Mouse (Mus musculus) forebrain, embryonic 11.5 days (tissue): Measurements from ENCODE around the gene Amn. TPM values are rescaled to one million over a fixed set of nuclear protein-coding genes. Genes with fewer than 3 reads are reported as not detected.

Experiments
- ATAC-seq: fragments of 200-750 bp; cut with Nextera tagmentation; replicated peaks from 2 replicates; pipeline ENCODE4 v1.8.0; 2017; ENCODE audit warnings: moderate TSS enrichment; ENCODE audit not compliant: low FRiP score
- DNase-seq: peaks from one replicate; pipeline ENCODE4 v3.0.0-alpha.2; 2017; ENCODE audit warnings: low spot score
- H3K27ac ChIP-seq: fragments of 300-500 bp; sonication (generic); 2 replicates; pipeline ENCODE4 v1.5.1; 2014; ENCODE audit warnings: low read depth, low read length
- H3K27me3 ChIP-seq: fragments of 300-500 bp; sonication (generic); 2 replicates; pipeline ENCODE4 v1.6.1; 2014; ENCODE audit warnings: mild to moderate bottlenecking, low read length, mixed read lengths; ENCODE audit not compliant: control insufficient read depth, insufficient read depth
- H3K36me3 ChIP-seq: fragments of 300-500 bp; sonication (generic); 2 replicates; pipeline ENCODE4 v1.6.1; 2014; ENCODE audit warnings: mild to moderate bottlenecking, low read length, moderate library complexity, mixed read lengths; ENCODE audit not compliant: control insufficient read depth, insufficient read depth
- H3K4me1 ChIP-seq: fragments of 300-500 bp; sonication (generic); replicated peaks from 2 replicates; pipeline ENCODE4 v1.6.1; 2014; ENCODE audit warnings: low read length, mixed read lengths; ENCODE audit not compliant: control insufficient read depth, insufficient read depth
- H3K4me2 ChIP-seq: fragments of 300-500 bp; sonication (generic); 2 replicates; pipeline ENCODE4 v1.6.1; 2014; ENCODE audit warnings: low read depth, mild to moderate bottlenecking, low read length, moderate library complexity, mixed read lengths; ENCODE audit not compliant: severe bottlenecking
- H3K4me3 ChIP-seq: fragments of 300-500 bp; sonication (generic); 2 replicates; pipeline ENCODE4 v1.5.1; 2014; ENCODE audit warnings: low read depth, low read length
- H3K9ac ChIP-seq: fragments of 300-500 bp; sonication (generic); 2 replicates; pipeline ENCODE4 v1.6.1; 2014; ENCODE audit warnings: low read length
- H3K9me3 ChIP-seq: fragments of 300-500 bp; sonication (generic); 2 replicates; pipeline ENCODE4 v1.6.1; 2016; ENCODE audit warnings: low read length, mixed read lengths; ENCODE audit not compliant: control insufficient read depth
- WGBS: fragments of 180-500 bp; shearing (Covaris S2); extraction: QIAGEN DNeasy Blood & Tissue Kit; methylation state at CpG from one replicate; pipeline ENCODE4 v1.1.7; 2014; 5-methylcytosine and 5-hydroxymethylcytosine counted together
- polyA plus RNA-seq: library from polyadenylated mRNA; unstranded; fragments of >200 nt; fragmentation: Nextera tagmentation; extraction: Ambion mirVana; gene quantifications from 2 replicates; pipeline ENCODE4 v1.2.1, GENCODE M21; 2014

The Amn gene
- polyA plus RNA-seq, 1 experiment from 2014 or later = not detected

GRCm38 (mm10) chr12:111237611-111238188 is 33.2 kb upstream of the Amn start:
- Histone ChIP-seq H3K4me3 (no peak overlapping the region), H3K4me2 (no peak overlapping the region), H3K27ac (no peak overlapping the region), H3K9me3 (no peaks in the 10 kb centered on the region), H3K36me3 (no peaks in the 10 kb centered on the region; the same call in 1 of the 2 replicates), H3K4me1 (no peaks in the 10 kb centered on the region; the same call in 1 of the 2 replicates), H3K27me3 (no peaks in the 10 kb centered on the region), H3K9ac (no peak overlapping the region)
- DNase-seq = no peak
- 96% methylated on average over 16 of the region's 16 CpGs for WGBS
- no peak for ATAC-seq

DNA sequence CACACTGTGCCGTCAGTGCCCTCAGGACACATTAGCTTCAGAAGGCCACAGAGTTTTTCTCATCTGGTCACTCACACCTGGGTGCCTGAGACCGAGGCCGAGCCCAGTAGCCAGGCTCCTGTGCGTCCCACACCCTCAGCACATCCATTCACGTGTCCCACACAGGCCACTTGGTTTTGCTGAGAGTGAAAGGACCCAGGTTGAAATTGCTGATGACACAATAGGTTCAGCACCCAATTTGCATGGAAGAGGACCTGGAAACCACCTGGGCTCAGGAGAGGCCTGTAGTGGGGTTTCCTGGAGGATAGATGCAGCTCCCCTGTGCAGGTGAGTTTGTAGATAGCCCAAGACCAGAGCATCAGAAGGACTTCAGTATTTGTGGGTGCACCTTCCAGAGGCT is 32.5 kb upstream of the Amn start:
- Histone ChIP-seq H3K36me3 (no peaks in the 10 kb centered on the region; the same call in 1 of the 2 replicates), H3K4me3 (no peak overlapping the region), H3K9ac (no peak overlapping the region), H3K9me3 (no peaks in the 10 kb centered on the region), H3K27ac (no peak overlapping the region), H3K4me1 (no peaks in the 10 kb centered on the region; the same call in 1 of the 2 replicates), H3K4me2 (no peak overlapping the region), H3K27me3 (no peaks in the 10 kb centered on the region)
- 83% methylated on average over 5 of the region's 5 CpGs for WGBS
- no peak for ATAC-seq
- DNase-seq = no peak

DNA sequence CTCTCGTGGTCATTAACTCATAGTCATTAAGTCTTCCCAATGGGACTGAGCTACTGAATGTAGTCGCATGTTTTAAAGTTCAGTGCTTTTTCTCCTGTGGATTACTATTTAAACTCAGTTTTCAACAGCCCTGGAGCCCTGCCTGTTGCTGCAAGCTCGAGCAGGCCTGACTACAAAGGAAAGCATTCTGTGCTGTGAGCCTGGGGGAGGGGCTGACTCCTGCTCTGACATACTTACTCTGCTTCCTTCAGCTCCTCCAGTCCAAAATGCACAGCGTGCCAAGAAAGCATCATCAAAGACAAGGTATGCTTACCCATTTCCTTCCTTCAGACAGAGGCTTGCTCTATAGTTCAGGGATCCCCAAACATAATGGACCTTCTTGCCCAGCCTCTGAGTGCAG is 32.1 kb upstream of the Amn start:
- 63% methylated on average over 4 of the region's 4 CpGs for WGBS
- DNase-seq (no peak), ATAC-seq (no peak)
- Histone ChIP-seq H3K27me3 (no peaks in the 10 kb centered on the region), H3K36me3 (no peaks in the 10 kb centered on the region; the same call in 1 of the 2 replicates), H3K4me1 (no peaks in the 10 kb centered on the region; the same call in 1 of the 2 replicates), H3K9me3 (no peaks in the 10 kb centered on the region), H3K4me3 (no peak overlapping the region), H3K9ac (no peak overlapping the region), H3K27ac (no peak overlapping the region), H3K4me2 (no peak overlapping the region)

DNA sequence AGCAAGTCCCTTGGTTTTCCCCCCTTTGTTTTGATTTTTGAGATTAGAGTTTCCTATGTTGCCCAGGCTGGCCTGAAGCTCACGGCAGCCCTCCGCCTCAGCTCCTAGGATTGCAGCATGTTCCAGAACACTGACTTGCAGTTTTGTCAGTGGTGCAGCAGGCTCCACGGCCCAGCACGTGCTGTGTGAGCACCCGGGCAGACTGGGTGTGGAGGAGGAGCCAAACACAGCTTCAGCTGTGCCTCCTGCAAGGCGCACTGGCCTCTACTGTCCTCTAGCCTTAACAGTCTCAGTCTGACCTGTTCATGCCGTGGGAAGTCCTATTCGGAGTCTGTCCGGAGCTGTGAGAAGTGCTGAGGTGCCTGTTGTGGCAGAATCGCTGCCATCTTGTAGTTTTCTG is 31.0 kb upstream of the Amn start:
- ATAC-seq = no peak

DNA sequence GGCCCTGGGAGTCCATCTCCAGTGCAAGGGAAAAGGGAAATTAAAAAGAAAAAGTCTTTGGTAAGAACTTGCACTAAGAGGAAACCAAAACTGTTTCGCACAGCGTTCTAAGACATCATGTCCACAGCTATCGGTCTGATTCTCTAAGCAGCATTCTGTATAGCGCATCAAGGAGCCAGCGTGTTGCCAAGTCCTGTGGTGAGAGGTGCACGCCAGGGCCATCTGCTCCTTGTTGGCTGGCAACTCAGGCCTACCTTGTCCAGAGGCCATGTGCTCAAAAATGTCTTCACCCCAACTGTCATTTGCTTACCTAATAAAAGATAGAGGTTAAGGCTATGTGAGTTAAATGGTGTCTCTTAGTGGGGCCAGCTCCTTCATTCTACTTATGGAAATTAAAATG is 29.0 kb upstream of the Amn start:
- Histone ChIP-seq H3K4me2 (no peak overlapping the region), H3K9me3 (no peaks in the 10 kb centered on the region), H3K36me3 (no peaks in the 10 kb centered on the region; the same call in 1 of the 2 replicates), H3K4me1 (no peaks in the 10 kb centered on the region; the same call in 1 of the 2 replicates), H3K4me3 (no peak overlapping the region), H3K27ac (no peak overlapping the region), H3K9ac (no peak overlapping the region), H3K27me3 (no peaks in the 10 kb centered on the region)
- ATAC-seq (no peak), DNase-seq (no peak)
- WGBS = 93% methylated on average over 6 of the region's 6 CpGs

More for the DNA sequence above, 31.0 kb upstream of the Amn start:
- Histone ChIP-seq H3K4me3 (no peak overlapping the region), H3K27ac (no peak overlapping the region), H3K4me2 (no peak overlapping the region), H3K4me1 (no peaks in the 10 kb centered on the region; the same call in 1 of the 2 replicates), H3K36me3 (no peaks in the 10 kb centered on the region; the same call in 1 of the 2 replicates), H3K9me3 (no peaks in the 10 kb centered on the region), H3K27me3 (no peaks in the 10 kb centered on the region), H3K9ac (no peak overlapping the region)
- 93% methylated on average over 10 of the region's 10 CpGs for WGBS
- DNase-seq = no peak

- Histone ChIP-seq H3K36me3 (no peaks in the 10 kb centered on the region; the same call in 1 of the 2 replicates), H3K4me3 (no peak overlapping the region), H3K27me3 (no peaks in the 10 kb centered on the region), H3K4me2 (no peak overlapping the region), H3K27ac (no peak overlapping the region), H3K9ac (no peak overlapping the region), H3K4me1 (no peaks in the 10 kb centered on the region; the same call in 1 of the 2 replicates), H3K9me3 (no peaks in the 10 kb centered on the region)
- 95% methylated on average over 5 of the region's 5 CpGs for WGBS
- no peak for DNase-seq
- no peak for ATAC-seq
These were observed 28.5 kb upstream of the Amn start for GRCm38 (mm10) chr12:111242346-111242745.

DNA sequence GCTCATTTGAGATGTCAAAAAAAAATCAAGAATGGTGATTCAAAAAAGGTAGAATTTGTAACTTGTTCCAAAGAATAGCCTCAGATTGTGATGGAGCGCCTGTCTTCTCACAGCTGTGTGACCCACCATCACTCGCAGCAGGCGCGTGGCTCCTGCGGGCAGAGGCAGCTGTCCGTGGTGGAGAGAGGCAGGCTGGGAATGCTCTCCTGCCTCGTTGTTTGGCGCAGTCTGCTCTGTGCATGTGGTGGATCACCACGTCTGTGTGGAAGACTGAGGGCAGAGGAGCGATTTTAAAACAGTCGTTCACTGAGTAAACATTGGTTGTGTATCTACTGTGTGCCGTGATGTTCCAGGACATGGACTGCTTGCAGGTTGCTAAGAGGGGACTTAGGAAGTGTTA is 27.2 kb upstream of the Amn start:
- H3K27me3 ChIP-seq = no peaks in the 10 kb centered on the region
- no peak overlapping the region for H3K4me2 ChIP-seq
- peaks cover 3% of the 10 kb centered on the region; the same call in 1 of the 2 replicates for H3K36me3 ChIP-seq
- H3K4me1 ChIP-seq = no peaks in the 10 kb centered on the region
- no peak overlapping the region for H3K27ac ChIP-seq
- DNase-seq = no peak
- no peak overlapping the region for H3K4me3 ChIP-seq
- no peak overlapping the region for H3K9ac ChIP-seq
- H3K9me3 ChIP-seq = no peaks in the 10 kb centered on the region
- 96% methylated on average over 12 of the region's 12 CpGs for WGBS
- no peak for ATAC-seq

DNA sequence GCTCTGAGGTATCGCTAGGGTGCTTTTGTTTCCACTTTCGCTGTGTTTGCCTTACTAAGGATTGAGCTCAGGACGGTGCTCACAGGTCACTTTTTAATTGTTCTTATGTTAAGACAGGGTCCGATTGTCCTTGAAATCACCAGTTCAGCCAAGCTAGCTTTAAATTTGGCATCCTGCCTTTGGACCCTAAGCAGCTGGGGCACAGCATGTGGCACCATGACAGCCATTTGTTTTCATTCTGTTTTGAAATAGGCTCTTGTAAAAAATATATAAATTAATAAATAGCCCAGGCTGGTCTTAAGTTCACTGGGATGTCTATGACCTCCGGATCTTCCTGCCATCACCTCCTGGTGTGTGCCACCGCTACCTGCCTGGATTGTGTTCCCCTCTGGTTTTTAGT is 25.8 kb upstream of the Amn start:
- ATAC-seq (no peak), DNase-seq (no peak)
- H3K9me3 ChIP-seq = no peaks in the 10 kb centered on the region
- no peaks in the 10 kb centered on the region for H3K27me3 ChIP-seq
- H3K4me2 ChIP-seq = no peak overlapping the region
- no peak overlapping the region for H3K9ac ChIP-seq
- 78% methylated on average over 6 of the region's 6 CpGs for WGBS
- peaks cover 3% of the 10 kb centered on the region; the same call in 1 of the 2 replicates for H3K36me3 ChIP-seq
- H3K27ac ChIP-seq = no peak overlapping the region
- no peaks in the 10 kb centered on the region for H3K4me1 ChIP-seq
- H3K4me3 ChIP-seq = no peak overlapping the region
